Mouse (Mus musculus): Measurements from ENCODE around the gene Traf3ip1. TPM values are rescaled to one million over a fixed set of nuclear protein-coding genes. Genes with fewer than 3 reads are reported as not detected.

Gene Traf3ip1
- total and polyA plus RNA-seq, 3 experiments = 5.0 to 7.5 (median 5.9) TPM

DNA sequence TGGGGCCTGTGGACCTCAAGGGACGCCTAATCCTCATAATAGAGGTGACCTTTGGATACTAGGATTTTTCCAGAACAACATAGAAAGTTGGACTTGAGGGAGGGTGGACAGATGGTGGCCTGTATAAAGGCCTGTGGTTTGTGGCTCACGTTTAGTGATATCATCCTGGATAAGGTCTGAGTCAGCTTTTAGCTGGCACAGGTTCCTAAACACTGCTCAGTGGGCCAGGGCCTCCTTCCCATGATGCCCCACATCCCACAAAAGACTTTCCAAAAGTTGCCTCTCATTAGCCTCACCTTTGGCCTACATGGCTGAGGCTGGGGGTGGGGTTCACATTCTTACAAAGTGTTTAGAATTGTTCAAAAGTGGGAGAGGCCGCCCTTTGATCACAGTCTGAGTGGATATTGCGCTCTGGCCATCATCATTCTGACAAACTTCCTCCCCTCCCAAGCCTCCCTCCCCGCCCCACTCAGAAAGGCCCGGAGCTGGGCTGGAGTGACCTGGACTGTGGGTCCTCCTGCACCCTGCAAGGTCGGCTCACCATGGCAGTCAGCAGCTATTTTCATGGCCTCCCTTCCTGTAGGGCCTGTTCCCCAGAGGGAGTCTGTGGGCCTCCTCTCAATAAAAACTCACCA, 83.6 kb downstream of the Traf3ip1 start:
- dilution Hi-C loops (cut with MboI; ENCODE audit: extremely low pct_ligation_motif_present, extremely low pct_unique_long_range_greater_than_20kb, low sequenced_read_pairs) = no loop called here
- peaks cover 1% of the 10 kb centered on the region in 2 experiments for H3K4me1 ChIP-seq (ENCODE audit: control insufficient read depth in 1 of 2, insufficient read depth in 2 of 2)
- H3K36me3 ChIP-seq (replicated peaks in 1 of 2; ENCODE audit: control insufficient read depth in 1 of 2, insufficient read depth in 1 of 2, low read length in 1 of 2) = no peaks in the 10 kb centered on the region
- in situ Hi-C loops (cut with MboI; ENCODE audit: low pct_ligation_motif_present, low pct_unique_long_range_greater_than_20kb, low sequenced_read_pairs) = loop anchor here (10.0 kb wide), 1 partner anchor 297 kb away; no protein-coding TSS in a partner anchor
- no peak overlapping the region for H3K9ac ChIP-seq (ENCODE audit: insufficient read depth, low read depth)
- H3K27ac ChIP-seq (ENCODE audit: insufficient read depth, low read depth) = no peak overlapping the region
- H3K4me3 ChIP-seq (replicated peaks in 1 of 3; ENCODE audit: low read depth in 2 of 3, low read length in 2 of 3, poor library complexity in 1 of 3) = no peak overlapping the region
- no peaks in the 10 kb centered on the region for H3K9me3 ChIP-seq (replicated peaks; ENCODE audit: low read length)
- DNase-seq (ENCODE audit: extremely low read depth) = no peak
- TF ChIP-seq SIN3A (IDR thresholded peaks at IDR 0.05; ENCODE audit: low read length) (no peak), PAX5 (IDR thresholded peaks at IDR 0.05; ENCODE audit: low read length) (no peak), MAFK (IDR thresholded peaks at IDR 0.05; ENCODE audit: insufficient replicate concordance, low read length) (no peak), MAX (IDR thresholded peaks at IDR 0.05; ENCODE audit: low read length) (no peak), BHLHE40 (IDR thresholded peaks at IDR 0.05; ENCODE audit: low read depth, low read length) (no peak), MXI1 (IDR thresholded peaks at IDR 0.05; ENCODE audit: low read depth, low read length) (no peak), ELF1 (IDR thresholded peaks at IDR 0.05; ENCODE audit: low read depth, low read length) (no peak), NELFE (IDR thresholded peaks at IDR 0.05; ENCODE audit: low read depth, low read length) (no peak), RAD21 (IDR thresholded peaks at IDR 0.05; ENCODE audit: low read depth, low read length) (no peak), CHD2 (IDR thresholded peaks at IDR 0.05; ENCODE audit: low read length) (no peak)
- peaks cover 49% of the 10 kb centered on the region for H3K27me3 ChIP-seq (replicated peaks)
- no peak overlapping the region for H3K4me2 ChIP-seq (ENCODE audit: insufficient read depth, low read depth, poor library complexity, severe bottlenecking)
- H3K79me2 ChIP-seq (replicated peaks; ENCODE audit: control insufficient read depth, extremely low read depth, insufficient read depth, poor library complexity, severe bottlenecking) = no peaks in the 10 kb centered on the region

Other genes with a start within 250 kb of the Traf3ip1 start
- gene Ube2f, start 244.3 kb upstream of the Traf3ip1 start, total RNA-seq (2012; rRNA removed) = 30.3 and 35.6 TPM in 2 replicates
- gene Ube2f, start 244.3 kb upstream of the Traf3ip1 start, total RNA-seq (2014; rRNA removed) = 58.1 and 58.8 TPM in 2 replicates
- gene Ube2f, start 244.3 kb upstream of the Traf3ip1 start, polyA plus RNA-seq (2012; ENCODE audit: insufficient read length, low read depth) = 69.3 and 70.5 TPM in 2 replicates
- gene Scly, start 196.3 kb upstream of the Traf3ip1 start, total RNA-seq (2012; rRNA removed) = 25.6 and 31.9 TPM in 2 replicates
- 15.8 and 21.3 TPM in 2 replicates for gene Scly, start 196.3 kb upstream of the Traf3ip1 start, total RNA-seq (2014; rRNA removed)
- 66.6 and 71.2 TPM in 2 replicates for gene Scly, start 196.3 kb upstream of the Traf3ip1 start, polyA plus RNA-seq (2012; ENCODE audit: insufficient read length, low read depth)
- gene Espnl, start 172.6 kb upstream of the Traf3ip1 start, total RNA-seq (2012; rRNA removed) = 9.8 and 10.5 TPM in 2 replicates
- 7.0 and 7.8 TPM in 2 replicates for gene Espnl, start 172.6 kb upstream of the Traf3ip1 start, total RNA-seq (2014; rRNA removed)
- gene Espnl, start 172.6 kb upstream of the Traf3ip1 start, polyA plus RNA-seq (2012; ENCODE audit: insufficient read length, low read depth) = 10.7 and 11.2 TPM in 2 replicates
- 0.17 and 0.34 TPM in 2 replicates for gene Klhl30, start 143.6 kb upstream of the Traf3ip1 start, total RNA-seq (2012; rRNA removed)
- 0.30 and 0.32 TPM in 2 replicates for gene Klhl30, start 143.6 kb upstream of the Traf3ip1 start, total RNA-seq (2014; rRNA removed)
- gene Klhl30, start 143.6 kb upstream of the Traf3ip1 start, polyA plus RNA-seq (2012; ENCODE audit: insufficient read length, low read depth) = 0.47 and 0.49 TPM in 2 replicates
- 5.7 and 8.4 TPM in 2 replicates for gene Erfe, start 128.2 kb upstream of the Traf3ip1 start, total RNA-seq (2012; rRNA removed)
- 2.1 and 2.2 TPM in 2 replicates for gene Erfe, start 128.2 kb upstream of the Traf3ip1 start, total RNA-seq (2014; rRNA removed)
- gene Erfe, start 128.2 kb upstream of the Traf3ip1 start, polyA plus RNA-seq (2012; ENCODE audit: insufficient read length, low read depth) = 1.8 and 2.3 TPM in 2 replicates
- gene Ilkap, start 95.8 kb upstream of the Traf3ip1 start, total RNA-seq (2012; rRNA removed) = 77.9 and 98.8 TPM in 2 replicates
- 79.1 and 100 TPM in 2 replicates for gene Ilkap, start 95.8 kb upstream of the Traf3ip1 start, total RNA-seq (2014; rRNA removed)
- 101 and 115 TPM in 2 replicates for gene Ilkap, start 95.8 kb upstream of the Traf3ip1 start, polyA plus RNA-seq (2012; ENCODE audit: insufficient read length, low read depth)
- gene Hes6, start 80.6 kb upstream of the Traf3ip1 start, total RNA-seq (2012; rRNA removed) = 25.7 and 32.7 TPM in 2 replicates
- 14.6 and 15.4 TPM in 2 replicates for gene Hes6, start 80.6 kb upstream of the Traf3ip1 start, total RNA-seq (2014; rRNA removed)
- 21.1 and 21.4 TPM in 2 replicates for gene Hes6, start 80.6 kb upstream of the Traf3ip1 start, polyA plus RNA-seq (2012; ENCODE audit: insufficient read length, low read depth)
- 4.2 and 4.7 TPM in 2 replicates for gene Per2, start 35.3 kb upstream of the Traf3ip1 start, total RNA-seq (2012; rRNA removed)
- gene Per2, start 35.3 kb upstream of the Traf3ip1 start, total RNA-seq (2014; rRNA removed) = 2.7 and 2.8 TPM in 2 replicates
- gene Per2, start 35.3 kb upstream of the Traf3ip1 start, polyA plus RNA-seq (2012; ENCODE audit: insufficient read length, low read depth) = 5.2 and 5.8 TPM in 2 replicates
- 9.5 and 10.8 TPM in 2 replicates for gene Asb1, start 45.9 kb downstream of the Traf3ip1 start, total RNA-seq (2012; rRNA removed)
- 5.7 and 6.4 TPM in 2 replicates for gene Asb1, start 45.9 kb downstream of the Traf3ip1 start, total RNA-seq (2014; rRNA removed)
- 6.1 and 6.9 TPM in 2 replicates for gene Asb1, start 45.9 kb downstream of the Traf3ip1 start, polyA plus RNA-seq (2012; ENCODE audit: insufficient read length, low read depth)

Data from CH12.LX (cell line).